Comparison of ENCODE assay signal across 14 mouse cellular contexts in genomic region chr3:30503821-30504220, GRCm38 (mm10). TPM values are rescaled to one million over a fixed set of nuclear protein-coding genes. Genes with fewer than 3 reads are reported as not detected.
DNase-seq lines count a peak whose midpoint lies in the region; ATAC-seq lines count a peak whose summit lies in the region.
"Had no signal": no experiment of that assay in that cellular context is flagged by ENCODE, and none has a peak within 500 bp of the region (broad histone marks: within the 10 kb centered on the region; RNA-seq: fewer than 3 reads in every experiment).

No protein-coding gene starts in this region.

- no peak for ATAC-seq in heart, embryonic 12.5 days (ENCODE audit: insufficient number of reproducible peaks, low FRiP score)
- ATAC-seq in embryonic facial prominence, embryonic 11.5 days (replicated peaks; ENCODE audit: insufficient number of reproducible peaks, low FRiP score, low TSS enrichment, low read depth), result no peak
- ATAC-seq: hindbrain, embryonic 16.5 days; midbrain, embryonic 13.5 days; Patski had no signal

- no peak overlapping the region for H3K9ac ChIP-seq in heart, embryonic 12.5 days
- no peak overlapping the region for H3K9ac ChIP-seq in embryonic facial prominence, embryonic 11.5 days (replicated peaks; ENCODE audit: low read length)
- H3K9ac ChIP-seq: midbrain, embryonic 13.5 days had no signal

- H3K4me2 ChIP-seq in heart, embryonic 12.5 days, result peak overlapping the region; percentile 13; the same call in 1 of the 2 replicates
- no peak overlapping the region for H3K4me2 ChIP-seq in embryonic facial prominence, embryonic 11.5 days (ENCODE audit: low read depth, low read length)
- H3K4me2 ChIP-seq: liver, embryonic 11.5 days; midbrain, embryonic 13.5 days had no signal

- H3K27ac ChIP-seq in heart, embryonic 12.5 days (ENCODE audit: poor library complexity, severe bottlenecking), result peak overlapping the region; percentile 8; the same call in 1 of the 2 replicates
- no peak overlapping the region for H3K27ac ChIP-seq in embryonic facial prominence, embryonic 11.5 days (replicated peaks; ENCODE audit: low read depth, low read length)
- peak overlapping the region; percentile 100 for H3K27ac ChIP-seq in limb, embryonic 10.5 days
- H3K27ac ChIP-seq: midbrain, embryonic 13.5 days had no signal

- peaks cover 28% of the 10 kb centered on the region for H3K4me1 ChIP-seq in heart, embryonic 12.5 days (replicated peaks)
- no peaks in the 10 kb centered on the region for H3K4me1 ChIP-seq in embryonic facial prominence, embryonic 11.5 days (ENCODE audit: control insufficient read depth, insufficient read depth, low read length)
- H3K4me1 ChIP-seq in limb, embryonic 10.5 days, result peaks cover 25% of the 10 kb centered on the region

- H3K27me3 ChIP-seq in heart, embryonic 12.5 days (replicated peaks), result peaks cover 10% of the 10 kb centered on the region; the same call in 1 of the 2 replicates
- peaks cover 6% of the 10 kb centered on the region; the same call in 1 of the 2 replicates for H3K27me3 ChIP-seq in embryonic facial prominence, embryonic 11.5 days (ENCODE audit: control insufficient read depth, insufficient read depth, low read length)
- no peaks in the 10 kb centered on the region for H3K27me3 ChIP-seq in limb, embryonic 10.5 days (ENCODE audit: low read depth, poor library complexity, severe bottlenecking)

- no peaks in the 10 kb centered on the region for H3K9me3 ChIP-seq in heart, embryonic 12.5 days (replicated peaks)
- no peaks in the 10 kb centered on the region for H3K9me3 ChIP-seq in embryonic facial prominence, embryonic 11.5 days (replicated peaks; ENCODE audit: control insufficient read depth, low read length)
- H3K9me3 ChIP-seq in limb, embryonic 10.5 days (replicated peaks), result no peaks in the 10 kb centered on the region
- H3K9me3 ChIP-seq: midbrain, embryonic 13.5 days had no signal

- no peaks in the 10 kb centered on the region for H3K36me3 ChIP-seq in heart, embryonic 12.5 days
- H3K36me3 ChIP-seq in embryonic facial prominence, embryonic 11.5 days (replicated peaks; ENCODE audit: control insufficient read depth, insufficient read depth, low read depth, low read length), result no peaks in the 10 kb centered on the region
- peaks cover 16% of the 10 kb centered on the region for H3K36me3 ChIP-seq in limb, embryonic 10.5 days
- H3K36me3 ChIP-seq: midbrain, embryonic 13.5 days had no signal

- DNase-seq in heart, adult 8-10 months (ENCODE audit: low spot score), result no peak
- DNase-seq in embryonic facial prominence, embryonic 11.5 days (ENCODE audit: low spot score), result peak; percentile 41
- no peak for DNase-seq in limb, embryonic 10.5 days (ENCODE audit: low spot score)
- DNase-seq in lung, postnatal 25 days (ENCODE audit: low spot score), result peak; percentile 78
- no peak for DNase-seq in testis, postnatal 10 days (ENCODE audit: low spot score)
- no peak for DNase-seq in cerebellum, adult 9-11 months
- no peak for DNase-seq in frontal cortex, adult 2 months (ENCODE audit: extremely low spot score in 1 of 2, low spot score in 1 of 2)
- DNase-seq: cerebellum, postnatal 14 days; thymus, postnatal 14 days had no signal

- no peak overlapping the region for H3K4me3 ChIP-seq in heart, embryonic 12.5 days
- no peak overlapping the region for H3K4me3 ChIP-seq in embryonic facial prominence, embryonic 11.5 days (ENCODE audit: low read depth, low read length)
- H3K4me3 ChIP-seq in limb, embryonic 10.5 days, result 0 out of 2 replicates have a peak overlapping the region, but pooled peaks have one; percentile 11
- H3K4me3 ChIP-seq: midbrain, embryonic 13.5 days had no signal

RNA-seq across cellular contexts. Expression of gene Mecom, which starts 44.0 kb away (rescaled TPM):
- polyA plus RNA-seq in heart, embryonic 12.5 days (2016; fragmentation: Nextera tagmentation; extraction: Ambion mirVana), result 38.7 and 43.8 TPM in 2 replicates
- total RNA-seq in heart, adult 8-10 months (2022), result 10 to 100 TPM; 13.6 to 19.5 (median 16.5) TPM
- polyA plus RNA-seq in embryonic facial prominence, embryonic 11.5 days (2014; fragmentation: Nextera tagmentation; extraction: Ambion mirVana), result 46.3 and 48.4 TPM in 2 replicates
- polyA plus RNA-seq in limb, embryonic 10.5 days (2016; fragmentation: Nextera tagmentation; extraction: Ambion mirVana), result 167 and 217 TPM in 2 replicates
- 2.6 and 3.8 TPM in 2 replicates for polyA plus RNA-seq in frontal cortex, adult 2 months (2012; rRNA removed)

Comparison
In these comparisons a context has a peak if more than half of its experiments do, and no peak if none do; other contexts are left out.
1. DNase-seq: peak in embryonic facial prominence, embryonic 11.5 days (single experiment) and lung, postnatal 25 days (single experiment); none in heart, adult 8-10 months (single experiment), limb, embryonic 10.5 days (single experiment), testis, postnatal 10 days (single experiment), cerebellum, adult 9-11 months (single experiment) and frontal cortex, adult 2 months (0 of 2).